Mouse (Mus musculus) brown adipose tissue, adult 24 weeks (tissue): ENCODE data around the gene Vpreb1. TPM values are rescaled to one million over a fixed set of nuclear protein-coding genes. Genes with fewer than 3 reads are reported as not detected.

ENCODE experiments used
- H3K27ac ChIP-seq: fragments of 200-500 bp; replicated peaks from 2 replicates; pipeline ENCODE4 v1.5.1; 2012; ENCODE audit warnings: low read depth, mild to moderate bottlenecking, low read length
- H3K4me1 ChIP-seq: fragments of 200-500 bp; 2 replicates; pipeline ENCODE4 v1.6.1; 2012; ENCODE audit warnings: low read length, mixed read lengths; ENCODE audit not compliant: control insufficient read depth, insufficient read depth, insufficient read length
- H3K4me3 ChIP-seq: fragments of 200-500 bp; 2 replicates; pipeline ENCODE4 v1.5.1; 2012; ENCODE audit warnings: low read depth, mild to moderate bottlenecking, low read length, moderate library complexity; ENCODE audit not compliant: insufficient read depth
- polyA plus RNA-seq: library from polyadenylated mRNA; stranded (reverse); fragments of >200 nt; gene quantifications from 2 replicates; pipeline ENCODE4 v1.2.4, GENCODE M21; 2012; ENCODE audit not compliant: missing spikeins, insufficient read depth, insufficient read length

Gene Vpreb1
- polyA plus RNA-seq: 2.9 TPM in 1 of 2 replicates, not detected in the other

DNA sequence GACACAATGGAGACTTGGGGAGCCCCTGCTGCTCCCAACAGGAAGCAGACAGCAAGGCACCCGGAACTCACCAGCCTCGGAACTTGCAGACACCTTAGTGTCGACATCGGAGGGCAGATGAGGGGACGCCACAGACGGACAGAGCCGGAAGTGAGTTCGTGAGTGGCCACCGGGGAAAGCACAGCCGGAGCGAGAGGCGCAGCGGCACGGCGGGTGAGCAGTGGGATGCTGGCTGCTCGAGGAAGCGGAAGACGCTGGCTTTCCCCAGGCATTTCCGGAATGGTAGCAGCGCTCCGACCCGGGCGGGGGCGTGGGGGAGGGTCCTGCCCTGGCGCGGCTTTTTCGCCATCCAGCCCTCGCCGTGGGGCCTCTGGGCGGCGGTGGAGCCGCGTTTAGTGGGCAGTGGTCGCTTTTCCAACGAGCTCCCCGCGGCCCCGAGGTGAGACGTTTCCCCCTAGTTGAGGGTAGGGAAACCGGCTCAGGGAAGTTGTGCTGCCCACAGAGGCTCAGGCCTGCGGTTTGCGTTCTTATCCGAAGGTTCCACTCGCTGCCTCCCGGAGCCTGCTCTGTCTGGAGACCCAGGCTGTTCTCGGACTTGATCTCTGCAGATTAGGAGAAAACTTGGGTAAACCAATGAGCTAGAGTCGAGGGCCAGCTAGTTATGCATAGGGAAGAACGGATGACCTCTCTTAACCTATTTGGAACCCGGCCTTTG, at the start of gene Vpreb1, which contains the start of gene Top3b:
Vpreb1 (minus strand) TSS at position 227 of the 715 bp plus-strand sequence.
Top3b (plus strand) TSS at position 120 of the 715 bp plus-strand sequence.
- Histone ChIP-seq H3K27ac (peak within 1 kb of the TSS; percentile 87), H3K4me3 (peak within 1 kb of the TSS; percentile 92)

DNA sequence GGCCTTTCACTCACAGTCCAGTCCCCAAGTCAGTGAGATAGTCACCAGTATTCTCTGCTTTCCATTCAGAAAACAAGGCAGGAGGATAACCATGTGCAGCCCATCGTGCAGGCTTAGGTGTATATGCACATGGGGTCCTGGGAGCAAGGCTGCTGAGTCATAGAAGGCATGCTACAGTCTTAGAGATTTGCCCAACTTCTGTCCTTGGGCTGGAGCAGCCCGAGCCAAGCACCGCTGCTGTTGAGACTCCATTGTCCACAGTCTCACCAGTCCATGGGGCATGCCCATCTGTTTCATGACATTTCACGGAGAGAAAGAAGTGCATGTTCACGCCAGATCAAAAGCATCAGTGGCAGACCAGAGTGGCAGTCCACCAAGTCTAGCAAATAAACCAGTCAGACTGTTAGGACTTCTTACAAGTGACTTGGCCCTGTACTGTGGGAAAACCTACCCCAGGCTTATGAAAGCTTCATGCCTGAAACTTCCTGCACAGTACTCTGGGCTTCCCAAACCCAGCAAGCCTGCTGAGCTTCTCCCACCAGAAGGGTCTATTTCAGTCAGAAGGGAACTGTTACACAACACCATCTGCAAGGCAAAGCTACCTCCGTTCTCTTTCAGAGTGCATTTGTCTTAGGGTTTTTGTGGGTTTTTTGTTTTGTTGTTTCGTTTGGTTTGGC, 47.9 kb upstream of the Vpreb1 start:
- H3K27ac ChIP-seq: no peak overlapping the region
- H3K4me1 ChIP-seq: no peaks in the 10 kb centered on the region
- H3K4me3 ChIP-seq: no peak overlapping the region

More for the DNA sequence above, at the start of gene Vpreb1, which contains the start of gene Top3b:
- peaks cover 2% of the 10 kb centered on the region; the same call in 1 of the 2 replicates for H3K4me1 ChIP-seq

DNA sequence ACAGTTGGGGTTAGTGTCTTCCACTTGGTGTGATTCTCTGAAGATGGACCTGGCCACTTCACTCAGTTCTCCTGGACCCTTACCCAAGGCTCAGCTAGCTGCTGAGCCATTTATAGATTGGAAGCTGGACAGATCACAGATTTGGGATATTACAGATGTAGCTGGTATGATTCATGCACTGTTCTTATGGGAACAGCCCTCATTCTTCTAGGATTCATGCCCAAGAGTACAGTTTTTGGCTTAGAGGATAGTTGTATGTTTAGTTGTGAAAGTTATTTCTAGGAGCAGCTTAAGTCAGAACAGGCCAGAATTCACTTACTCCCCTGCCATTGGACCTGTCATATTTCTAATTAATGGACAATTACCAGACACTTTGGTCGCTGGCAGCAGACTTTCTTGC, 42.8 kb upstream of the Vpreb1 start:
- no peak overlapping the region for H3K27ac ChIP-seq
- peaks cover 9% of the 10 kb centered on the region for H3K4me1 ChIP-seq

DNA sequence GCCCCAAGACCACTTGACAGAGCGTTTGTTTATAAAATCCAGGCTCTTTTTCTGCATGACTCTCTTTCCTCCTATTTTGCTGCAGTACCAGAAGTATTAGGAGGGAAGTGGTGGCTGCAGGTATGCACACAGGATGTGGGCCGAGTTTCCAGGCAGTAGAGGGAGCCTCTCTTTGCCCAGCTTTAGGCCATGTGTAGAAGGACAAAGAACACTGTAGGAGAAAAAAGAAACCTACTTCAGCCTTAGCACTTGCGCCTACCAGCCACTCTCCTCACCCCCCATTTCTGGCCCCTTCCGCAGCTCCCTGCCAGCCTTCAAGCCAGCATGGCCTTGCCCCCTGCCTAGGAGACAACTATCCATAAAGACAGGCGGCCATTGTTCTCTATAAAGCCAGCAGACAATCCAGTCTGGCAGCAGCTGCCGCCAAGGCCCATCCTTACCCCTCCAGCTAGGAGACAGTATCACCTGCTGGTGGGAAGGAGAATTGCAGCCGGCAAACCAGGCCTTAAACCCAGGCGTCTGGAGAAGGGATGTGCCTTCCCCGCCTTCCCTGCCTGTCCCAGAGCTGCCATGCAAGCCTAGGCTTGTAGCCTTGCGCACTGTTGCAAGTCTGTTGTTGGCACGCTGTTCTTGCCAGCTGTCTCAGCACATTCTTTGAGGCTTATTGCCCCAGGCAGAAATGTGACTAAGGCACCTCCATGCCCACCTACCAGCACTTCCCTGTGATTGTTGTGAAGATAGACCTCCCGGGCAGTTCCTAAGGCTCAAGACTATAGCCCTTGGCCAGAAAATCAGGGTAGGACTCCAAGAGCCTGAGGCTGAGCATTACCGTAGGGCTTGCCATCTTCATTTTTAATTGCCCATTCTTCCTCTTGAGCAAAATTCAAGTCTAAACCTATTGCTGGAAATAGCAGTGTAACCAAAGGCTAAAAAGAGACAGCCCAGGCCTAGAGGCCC, 41.3 kb upstream of the Vpreb1 start:
- Histone ChIP-seq H3K4me3 (no peak overlapping the region), H3K4me1 (peaks cover 15% of the 10 kb centered on the region), H3K27ac (peak overlapping the region; percentile 65)

More for the DNA sequence above, 42.8 kb upstream of the Vpreb1 start:
- H3K4me3 ChIP-seq: no peak overlapping the region

DNA sequence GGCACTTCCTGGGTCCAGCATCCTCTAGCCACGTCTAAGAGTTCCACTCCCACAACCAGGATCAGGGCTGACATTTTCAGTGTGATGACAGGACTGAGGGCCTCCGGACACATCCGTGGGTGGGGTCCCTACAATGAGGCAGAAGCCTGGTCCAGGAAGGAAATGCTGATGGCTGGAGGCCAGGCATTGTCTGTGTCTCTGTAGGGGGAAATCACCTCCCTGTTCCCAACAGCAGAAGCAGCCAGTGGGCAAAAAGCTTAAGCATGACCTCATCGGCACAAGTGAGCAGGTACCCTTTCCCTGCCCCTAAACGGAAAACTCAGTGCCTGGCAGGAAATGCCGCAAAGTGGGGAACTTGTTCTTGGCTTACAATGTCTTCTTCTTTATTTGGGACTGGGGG, 37.2 kb upstream of the Vpreb1 start:
- Histone ChIP-seq H3K4me3 (no peak overlapping the region), H3K27ac (peak overlapping the region; percentile 100), H3K4me1 (peaks cover 35% of the 10 kb centered on the region)

DNA sequence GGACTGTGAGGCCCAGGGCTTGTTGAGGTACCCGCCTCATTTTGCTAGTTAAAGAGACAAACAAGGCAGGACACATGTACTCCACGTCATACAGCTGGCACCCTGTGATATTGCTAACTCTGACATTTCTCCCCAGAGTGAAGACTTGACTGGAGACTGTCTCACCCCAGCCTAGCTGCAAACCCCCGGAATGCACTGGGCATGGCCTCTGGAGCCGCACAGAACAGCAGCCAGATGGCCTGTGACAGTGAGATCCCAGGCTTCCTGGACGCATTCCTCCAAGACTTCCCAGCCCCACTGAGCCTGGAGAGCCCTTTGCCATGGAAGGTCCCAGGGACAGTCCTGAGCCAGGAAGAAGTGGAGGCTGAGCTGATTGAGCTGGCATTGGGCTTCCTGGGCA, 32.5 kb upstream of the Vpreb1 start:
- Histone ChIP-seq H3K4me1 (peaks cover 41% of the 10 kb centered on the region), H3K4me3 (no peak overlapping the region), H3K27ac (peak overlapping the region; percentile 86)

DNA sequence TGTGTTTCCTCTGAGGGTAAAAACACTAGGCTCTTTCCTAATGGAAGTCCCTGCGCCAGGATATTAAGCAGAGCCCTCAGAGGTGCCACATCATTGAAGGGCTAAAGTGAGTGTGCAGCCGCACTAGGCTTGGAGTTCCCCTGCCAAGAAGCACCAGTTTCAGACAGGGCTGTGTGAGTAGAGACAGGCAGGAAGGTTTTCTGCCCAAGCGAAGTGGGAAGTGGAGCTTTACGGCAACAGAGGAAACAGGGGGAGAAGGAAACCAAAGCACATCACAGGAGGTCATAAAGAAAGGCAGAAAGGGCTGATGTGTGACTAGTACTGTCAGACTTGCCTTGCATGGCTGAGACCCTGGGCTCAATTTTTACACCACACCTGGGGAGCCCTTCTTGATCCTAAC, 31.7 kb upstream of the Vpreb1 start:
- H3K4me3 ChIP-seq: no peak overlapping the region
- H3K4me1 ChIP-seq: peaks cover 43% of the 10 kb centered on the region
- H3K27ac ChIP-seq: peak overlapping the region; percentile 86

DNA sequence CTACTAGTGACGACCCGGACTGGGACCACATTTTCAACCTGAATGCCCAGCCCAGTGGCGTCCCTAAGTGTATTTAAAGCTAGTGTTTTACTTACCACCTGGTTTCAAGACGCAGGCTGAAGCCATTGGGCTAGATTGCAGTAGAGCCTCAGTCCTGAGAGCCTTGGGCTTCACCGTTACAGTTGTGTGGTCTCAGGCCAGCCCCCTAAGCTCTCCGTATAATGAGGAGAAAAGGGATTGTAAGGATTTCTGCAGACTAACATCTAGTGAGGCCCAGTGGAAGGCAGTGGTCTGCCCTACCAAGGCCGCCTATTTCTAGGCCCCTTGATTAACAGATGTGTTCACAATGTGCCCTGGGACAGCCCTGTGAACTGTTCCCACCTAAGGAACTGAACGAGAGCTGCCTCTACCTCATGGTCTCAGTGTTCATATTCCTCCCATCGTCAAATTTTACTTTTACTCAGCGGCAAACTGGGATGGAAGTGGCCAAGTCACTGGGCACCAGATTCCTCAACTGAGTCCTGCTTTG, 26.5 kb upstream of the Vpreb1 start:
- Histone ChIP-seq H3K27ac (peak overlapping the region; percentile 97), H3K4me1 (peaks cover 21% of the 10 kb centered on the region), H3K4me3 (peak overlapping the region; percentile 70)

DNA sequence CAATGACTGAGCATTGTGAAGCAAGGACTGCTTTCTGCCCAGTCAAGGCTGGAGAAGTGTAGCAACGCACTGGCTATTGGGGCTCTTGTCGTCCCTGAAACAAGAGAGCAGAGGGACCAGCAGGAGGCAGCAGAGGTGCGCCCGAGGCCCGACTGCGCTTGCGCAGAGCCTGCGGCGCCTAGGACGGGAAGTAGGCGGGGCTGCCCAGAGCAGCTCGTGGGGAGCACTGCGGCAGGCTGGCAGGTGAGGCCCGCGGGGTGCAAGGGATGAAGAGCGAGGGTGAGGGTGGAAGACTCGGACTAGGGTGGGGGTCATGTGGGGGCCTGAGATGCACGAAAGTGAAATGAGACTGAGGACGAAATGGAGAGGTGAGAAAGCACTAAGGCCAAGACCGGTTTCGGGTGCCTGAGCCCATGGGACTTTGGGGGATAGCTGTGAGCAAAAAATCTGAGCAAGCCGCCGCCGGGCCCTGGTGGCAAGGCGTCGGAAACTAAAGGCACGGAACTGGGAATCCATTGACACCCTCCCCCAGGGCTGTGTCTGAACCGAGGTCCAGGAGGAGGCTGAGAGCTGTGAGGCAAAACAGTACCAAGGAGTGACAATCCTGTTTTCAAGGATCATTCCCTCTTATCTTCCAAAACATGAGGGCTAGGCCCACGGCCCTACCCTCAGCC, 25.9 kb upstream of the Vpreb1 start, which contains the start of gene Ppm1f:
Ppm1f (plus strand) TSS at position 88 of the 674 bp plus-strand sequence.
- peak within 1 kb of the TSS; percentile 97 for H3K27ac ChIP-seq
- peaks cover 16% of the 10 kb centered on the region for H3K4me1 ChIP-seq
- peak within 1 kb of the TSS; percentile 70 for H3K4me3 ChIP-seq

DNA sequence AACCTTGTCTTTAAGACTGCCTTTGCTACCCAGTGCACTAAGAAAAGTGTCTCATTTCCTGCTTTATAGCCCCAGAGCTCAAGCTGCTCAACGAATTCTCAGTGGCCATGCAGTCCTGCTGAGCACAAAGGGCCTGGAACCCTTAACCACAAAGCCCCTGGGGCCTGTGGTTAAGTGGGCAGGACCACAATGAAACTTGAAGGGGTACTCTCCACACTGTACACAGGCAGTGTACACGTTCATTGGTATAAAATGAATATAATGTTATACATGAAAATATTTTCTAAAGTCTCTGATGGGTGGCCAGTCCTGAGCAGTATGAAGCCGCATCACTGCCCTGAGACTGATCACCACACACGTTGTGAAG, 25.4 kb upstream of the Vpreb1 start:
- Histone ChIP-seq H3K27ac (0 out of 2 replicates have a peak overlapping the region, but pooled peaks have one; percentile 19), H3K4me3 (no peak overlapping the region)

DNA sequence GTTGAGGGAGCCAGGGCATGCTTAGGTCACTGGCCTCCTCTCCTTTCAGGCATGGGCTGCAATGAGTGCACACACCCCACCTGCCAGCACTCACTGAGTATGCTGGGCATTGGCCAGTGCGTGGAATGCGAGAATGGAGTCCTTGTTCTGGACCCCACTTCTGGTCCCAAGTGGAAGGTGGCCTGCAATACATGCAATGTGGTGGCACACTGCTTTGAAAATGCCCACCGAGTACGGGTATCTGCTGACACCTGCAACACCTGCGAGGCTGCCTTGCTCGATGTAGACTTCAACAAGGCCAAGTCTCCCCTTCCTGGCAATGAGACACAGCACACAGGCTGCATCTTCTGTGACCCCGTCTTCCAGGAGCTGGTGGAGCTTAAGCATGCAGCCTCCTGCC, 21.7 kb upstream of the Vpreb1 start:
- no peaks in the 10 kb centered on the region for H3K4me1 ChIP-seq
- H3K27ac ChIP-seq: no peak overlapping the region
- no peak overlapping the region for H3K4me3 ChIP-seq

More for the DNA sequence above, 25.4 kb upstream of the Vpreb1 start:
- peaks cover 15% of the 10 kb centered on the region for H3K4me1 ChIP-seq

DNA sequence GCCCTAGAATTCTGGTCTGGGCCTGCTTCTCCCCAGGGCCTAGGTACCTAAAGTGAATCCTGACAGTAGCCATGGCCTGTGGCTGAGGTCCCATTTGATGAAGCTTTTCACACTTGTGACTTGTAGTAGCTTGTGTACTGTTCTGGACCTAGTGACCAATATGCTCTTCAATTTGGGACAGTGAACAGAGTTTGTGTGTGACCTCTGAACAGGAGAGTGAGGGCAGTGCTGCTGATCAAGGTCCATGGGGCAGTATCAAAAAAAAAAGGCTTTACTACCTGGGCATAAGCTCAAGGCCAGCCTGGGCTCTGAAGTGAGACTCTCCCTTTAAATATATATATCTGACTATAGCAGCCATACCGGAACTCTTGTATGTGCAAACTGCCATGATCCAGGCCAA, 17.7 kb upstream of the Vpreb1 start:
- H3K4me1 ChIP-seq: no peaks in the 10 kb centered on the region
- no peak overlapping the region for H3K27ac ChIP-seq
- H3K4me3 ChIP-seq: no peak overlapping the region

DNA sequence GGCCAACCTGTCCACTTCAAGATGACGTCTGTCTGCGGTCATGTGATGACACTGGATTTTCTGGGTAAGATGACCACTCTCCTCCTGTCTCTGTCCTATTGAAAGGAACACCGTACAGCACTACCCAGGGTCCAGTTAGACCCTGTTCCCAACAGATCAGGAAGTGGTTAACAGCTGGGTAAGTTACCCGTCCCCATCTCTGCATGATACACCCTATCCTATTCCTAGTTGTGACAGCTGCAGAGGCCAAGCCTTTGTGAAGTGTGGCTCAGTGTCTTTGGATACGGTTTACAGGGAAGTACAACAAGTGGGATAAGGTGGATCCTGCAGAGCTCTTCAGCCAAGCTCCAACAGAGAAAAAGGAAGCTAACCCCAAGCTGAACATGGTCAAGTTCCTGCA, 8.4 kb upstream of the Vpreb1 start:
- H3K4me1 ChIP-seq: no peaks in the 10 kb centered on the region
- H3K4me3 ChIP-seq: no peak overlapping the region
- no peak overlapping the region for H3K27ac ChIP-seq

DNA sequence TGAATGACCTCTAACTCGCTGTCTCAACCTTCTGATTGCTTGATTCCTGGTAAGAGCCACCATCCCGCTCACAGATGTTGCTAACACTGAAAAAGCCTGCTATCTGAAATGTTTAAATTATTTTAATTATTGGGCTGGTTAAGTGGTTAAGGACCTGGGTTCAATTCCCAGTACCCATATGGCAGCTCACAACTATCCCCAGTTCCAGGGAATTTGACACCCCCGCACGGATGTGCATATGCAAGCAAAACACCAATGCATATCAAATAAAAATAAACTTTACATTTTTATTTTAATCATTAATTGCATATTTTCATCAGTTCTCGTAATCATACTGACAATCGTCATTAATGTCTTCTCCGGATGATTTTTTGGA, 414 bp downstream of the Vpreb1 start:
- Histone ChIP-seq H3K4me3 (peak overlapping the region; percentile 92), H3K27ac (peak overlapping the region; percentile 87; the same call in 1 of the 2 replicates), H3K4me1 (peaks cover 2% of the 10 kb centered on the region; the same call in 1 of the 2 replicates)
